Mouse (Mus musculus) lung, adult 2 months (tissue): Measurements from ENCODE around the gene Kctd20. TPM values are rescaled to one million over a fixed set of nuclear protein-coding genes. Genes with fewer than 3 reads are reported as not detected.

Experiments
- DNase-seq: peaks from one replicate; pipeline ENCODE4 v3.0.0; 2022
- H3K4me1 ChIP-seq: fragments of 200-500 bp; 2 replicates; pipeline ENCODE4 v1.6.1; 2011; ENCODE audit warnings: low read length; ENCODE audit not compliant: control insufficient read depth, insufficient read depth
- H3K4me3 ChIP-seq: fragments of 200-500 bp; replicated peaks from 2 replicates; pipeline ENCODE3; 2011; ENCODE audit warnings: low read depth, mild to moderate bottlenecking, control low read depth, low read length; ENCODE audit errors: extremely low read depth
- CTCF ChIP-seq: fragments of 200-500 bp; IDR thresholded peaks from 2 replicates; pipeline ENCODE4 v1.5.1; 2011; ENCODE audit warnings: mild to moderate bottlenecking, low read length, control low read depth; ENCODE audit not compliant: insufficient read depth
- POLR2A ChIP-seq: fragments of 200-500 bp; IDR thresholded peaks from 2 replicates; pipeline ENCODE4 v1.6.1; 2011; ENCODE audit warnings: low read depth, mild to moderate bottlenecking, control low read depth, low read length, borderline replicate concordance; ENCODE audit errors: extremely low read depth
- WGBS: fragments of 180-500 bp; shearing (Covaris S2); methylation state at CpG from one replicate; pipeline ENCODE4 v1.1.7; 2018; 5-methylcytosine and 5-hydroxymethylcytosine counted together
- polyA plus RNA-seq: library from polyadenylated mRNA; depleted of rRNA; stranded (reverse); fragments of >200 nt; gene quantifications from 2 replicates; pipeline ENCODE4 v1.2.3, GENCODE M21; 2012

Kctd20 gene
- polyA plus RNA-seq, 1 experiment, result 37.5 TPM

DNA sequence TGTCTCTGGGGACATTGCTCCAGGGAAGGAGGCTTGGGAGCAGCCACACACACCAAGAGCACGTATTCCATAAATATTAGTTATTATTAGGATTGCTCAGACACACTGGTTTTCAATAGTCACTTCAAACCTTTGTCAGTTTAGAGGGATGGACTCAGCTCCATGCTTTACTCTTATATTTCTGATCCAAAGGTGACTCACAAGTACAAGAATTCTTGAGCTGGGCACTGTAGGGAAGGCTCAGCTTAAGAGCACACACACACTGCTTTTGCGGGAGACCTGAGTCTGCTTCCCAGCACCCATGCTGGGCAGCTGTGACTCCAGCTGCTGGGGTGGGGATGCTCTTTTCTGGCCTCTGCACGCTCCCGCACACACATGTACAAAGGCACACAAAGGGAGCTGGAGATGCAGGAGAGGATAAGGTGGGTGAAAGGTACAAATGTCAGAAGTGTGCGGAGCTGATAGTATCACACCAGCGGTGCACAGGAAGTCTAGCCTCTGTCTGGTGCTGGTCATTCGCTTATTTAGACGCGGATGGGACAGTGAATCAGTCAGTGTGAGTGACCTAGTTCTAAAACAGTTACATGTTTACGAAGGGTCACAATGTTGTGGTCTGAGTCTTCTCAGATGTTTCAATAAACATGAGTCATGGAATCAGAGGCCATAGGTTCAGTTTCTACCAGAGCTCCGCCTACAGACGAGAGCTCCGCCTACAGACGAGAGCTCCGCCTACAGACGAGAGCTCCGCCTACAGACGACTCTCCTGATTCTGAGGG is 20.1 kb upstream of the Kctd20 start:
- no peak for DNase-seq
- TF ChIP-seq POLR2A, result no peak
- TF ChIP-seq CTCF, result no peak
- peaks cover 3% of the 10 kb centered on the region for H3K4me1 ChIP-seq
- WGBS, result 78% methylated on average over 18 of the region's 18 CpGs
- no peak overlapping the region for H3K4me3 ChIP-seq

DNA sequence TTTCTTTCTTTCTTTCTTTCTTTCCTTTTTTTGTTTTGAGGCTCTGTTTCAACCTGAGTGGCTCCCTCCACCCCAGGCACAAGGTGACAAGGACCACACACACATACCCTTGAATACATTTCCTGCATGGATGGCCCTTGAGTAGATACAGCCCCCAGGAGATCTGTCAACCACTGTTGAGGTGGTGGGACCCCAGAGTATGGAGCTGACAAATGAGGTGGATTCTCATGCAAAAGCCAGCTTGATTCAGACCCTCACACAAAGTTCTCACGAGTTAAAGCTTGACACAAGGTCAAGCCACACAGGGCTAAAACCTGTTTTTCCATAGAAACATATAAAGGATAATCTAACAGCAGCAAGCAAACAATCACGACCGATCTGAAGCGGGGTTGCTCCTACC is 19.5 kb upstream of the Kctd20 start:
- TF ChIP-seq POLR2A (no peak), CTCF (no peak)
- DNase-seq, result no peak
- H3K4me3 ChIP-seq, result no peak overlapping the region
- 82% methylated on average over 4 of the region's 4 CpGs for WGBS
- H3K4me1 ChIP-seq, result peaks cover 3% of the 10 kb centered on the region

DNA sequence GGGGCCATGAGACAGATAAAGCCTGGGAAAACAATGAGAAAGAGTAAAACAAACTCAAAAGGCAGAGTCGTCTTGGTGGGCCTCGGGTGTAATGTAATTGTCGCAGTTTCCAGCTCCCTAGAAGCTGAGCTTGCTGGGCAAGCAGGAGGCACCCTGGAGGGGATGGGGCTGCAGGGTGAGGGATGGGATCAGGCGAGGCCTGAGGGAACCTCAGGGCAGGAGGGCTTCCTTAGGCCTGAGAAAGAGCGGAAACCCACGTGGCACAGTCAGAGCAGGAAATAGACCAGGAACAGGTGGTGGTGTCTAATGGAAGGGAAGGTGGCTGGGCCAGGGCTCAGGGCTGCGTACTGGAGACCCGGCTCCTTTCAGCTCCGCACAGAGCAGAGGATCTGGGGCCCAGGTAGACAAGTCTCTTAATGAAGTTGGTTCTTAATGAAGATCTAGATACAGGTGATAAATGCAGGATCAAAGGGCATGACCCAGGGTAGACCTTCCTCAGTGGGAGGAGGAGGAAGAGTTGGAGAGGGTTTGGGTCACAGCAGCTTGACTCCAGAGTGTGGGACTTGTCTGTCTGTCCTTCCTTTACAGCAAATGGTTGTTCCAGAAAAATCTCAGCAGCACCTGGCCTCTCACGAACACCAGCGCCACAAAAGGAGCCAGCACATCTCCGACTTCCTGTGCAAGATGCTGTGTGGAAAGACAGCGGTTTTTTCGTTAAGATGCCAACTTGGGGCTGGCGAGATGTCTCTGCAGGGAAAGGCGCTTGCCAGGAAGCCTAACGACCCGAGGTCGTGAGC is 17.4 kb upstream of the Kctd20 start:
- WGBS, result 72% methylated on average over 19 of the region's 19 CpGs
- peaks cover 3% of the 10 kb centered on the region for H3K4me1 ChIP-seq
- DNase-seq, result no peak
- no peak overlapping the region for H3K4me3 ChIP-seq
- TF ChIP-seq POLR2A (no peak), CTCF (no peak)

DNA sequence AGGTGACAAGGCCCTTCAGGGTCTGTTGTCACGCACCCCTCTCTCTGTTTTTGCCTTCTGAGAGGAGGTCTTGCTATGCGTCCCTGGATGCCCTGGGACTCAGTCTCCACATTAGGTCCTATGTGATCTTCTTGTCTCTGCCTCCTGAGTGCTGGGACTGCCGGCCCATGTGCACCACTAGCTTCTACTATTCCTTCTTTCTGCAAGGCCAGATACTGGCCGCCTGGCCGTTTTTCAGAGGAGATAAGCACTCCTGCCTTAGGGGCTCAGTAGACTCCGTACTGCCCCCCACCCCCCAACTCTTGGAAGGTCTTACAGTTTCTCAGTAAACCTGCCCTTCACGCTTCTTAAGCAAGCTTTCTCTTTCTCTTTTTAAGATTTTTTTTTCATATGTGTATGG is 15.6 kb upstream of the Kctd20 start:
- TF ChIP-seq POLR2A (no peak), CTCF (no peak)
- H3K4me1 ChIP-seq, result no peaks in the 10 kb centered on the region
- no peak for DNase-seq
- WGBS, result 87% methylated on average over 7 of the region's 7 CpGs
- no peak overlapping the region for H3K4me3 ChIP-seq

DNA sequence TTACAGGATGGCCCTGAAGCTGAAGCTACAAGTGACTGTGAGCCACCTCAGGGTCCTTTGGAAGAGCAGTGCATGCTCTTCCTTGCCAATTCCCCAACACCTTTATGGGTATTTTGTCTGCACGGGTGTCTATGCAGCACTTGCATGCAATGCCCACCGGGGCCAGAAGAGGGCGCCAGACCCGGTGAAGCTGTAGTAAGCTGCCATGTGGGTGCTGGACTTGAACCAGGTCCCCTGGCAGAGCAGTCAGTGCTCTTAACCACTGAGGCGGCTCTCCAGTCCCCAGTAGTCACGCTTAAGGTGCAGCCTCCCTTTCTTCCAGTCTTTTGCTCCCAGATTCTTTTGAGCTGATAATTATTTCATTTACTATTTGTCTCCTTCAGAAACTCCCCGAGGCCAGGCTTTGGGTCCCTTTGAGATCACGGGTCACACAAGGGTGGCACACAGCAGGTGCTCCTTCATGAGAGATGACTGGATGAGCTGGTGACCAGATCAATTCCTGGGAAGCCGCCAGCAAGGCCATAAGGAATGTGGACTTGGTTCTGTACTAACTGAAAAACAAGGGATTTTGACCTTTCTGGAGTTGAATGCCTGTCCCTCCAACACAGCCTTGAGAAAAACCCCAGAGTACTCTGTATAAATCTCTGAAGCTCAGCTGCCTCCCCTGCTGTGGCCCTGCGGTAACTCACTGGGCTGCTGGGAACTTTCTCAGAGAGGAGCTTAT is 15.0 kb upstream of the Kctd20 start:
- WGBS, result 78% methylated on average over 10 of the region's 10 CpGs
- no peaks in the 10 kb centered on the region for H3K4me1 ChIP-seq
- no peak for DNase-seq
- no peak overlapping the region for H3K4me3 ChIP-seq
- TF ChIP-seq POLR2A (no peak), CTCF (peak; percentile 38)

DNA sequence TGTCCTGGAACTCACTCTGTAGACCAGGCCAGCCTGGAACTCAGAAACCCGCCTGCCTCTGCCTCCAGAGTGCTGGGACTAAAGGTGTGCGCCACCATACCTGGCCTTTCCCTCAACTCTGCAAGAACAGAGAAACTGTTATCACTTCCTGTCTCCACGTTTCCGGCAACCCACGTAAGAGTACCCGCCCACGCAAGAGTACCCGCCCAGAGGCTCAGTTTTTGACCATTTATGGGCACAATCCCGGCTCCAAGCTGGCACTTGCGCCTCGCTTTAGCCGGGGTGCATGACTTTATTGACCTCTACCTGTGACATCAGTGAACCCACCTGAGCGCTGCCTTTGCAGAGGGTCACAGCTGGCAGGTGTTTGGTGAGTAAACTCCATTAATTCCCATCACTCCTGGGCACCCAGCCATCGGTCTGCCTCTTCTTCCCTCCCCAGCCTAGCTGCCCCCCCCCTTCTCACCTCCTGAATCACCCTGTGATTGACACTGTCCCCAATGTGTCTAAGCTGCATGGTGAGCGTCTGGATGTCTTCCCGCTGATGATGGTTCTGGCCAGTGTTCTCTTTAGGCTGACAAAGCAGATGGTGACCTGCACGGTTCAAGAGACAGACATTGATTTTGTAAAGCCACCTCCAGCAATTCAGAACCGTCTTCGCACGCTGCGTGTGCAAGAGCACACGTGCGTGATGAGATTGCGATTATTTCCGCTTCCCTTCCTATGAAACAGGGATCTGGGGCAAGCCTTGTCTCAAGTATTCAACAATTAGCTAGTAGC is 10.8 kb upstream of the Kctd20 start:
- no peak for DNase-seq
- 88% methylated on average over 25 of the region's 25 CpGs for WGBS
- TF ChIP-seq CTCF (no peak), POLR2A (no peak)
- H3K4me3 ChIP-seq, result no peak overlapping the region
- no peaks in the 10 kb centered on the region for H3K4me1 ChIP-seq

DNA sequence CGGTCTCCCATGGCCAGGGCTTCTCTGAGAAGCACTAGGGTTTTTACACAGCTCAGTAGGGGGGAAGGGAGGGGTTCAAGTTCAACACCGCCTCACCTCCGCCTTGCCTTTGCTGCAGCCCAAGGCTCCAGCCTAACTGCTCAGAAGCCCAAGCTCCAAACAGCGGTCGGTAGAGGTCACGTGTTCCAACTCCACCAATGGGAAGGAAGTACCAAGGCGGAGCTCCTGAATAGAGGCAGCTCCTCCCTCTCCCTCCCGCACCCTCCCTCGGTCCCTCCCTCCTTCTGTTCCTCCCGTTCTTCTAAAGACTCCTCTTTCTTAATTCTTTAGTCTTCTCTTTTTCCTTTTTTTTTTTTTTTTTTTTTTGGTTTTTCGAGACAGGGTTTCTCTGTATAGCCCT is 9.6 kb upstream of the Kctd20 start:
- Histone ChIP-seq H3K4me3 (no peak overlapping the region), H3K4me1 (no peaks in the 10 kb centered on the region)
- no peak for DNase-seq
- 80% methylated on average over 10 of the region's 11 CpGs for WGBS
- TF ChIP-seq POLR2A (peak; percentile 20; the same call in 1 of the 2 replicates), CTCF (no peak)

DNA sequence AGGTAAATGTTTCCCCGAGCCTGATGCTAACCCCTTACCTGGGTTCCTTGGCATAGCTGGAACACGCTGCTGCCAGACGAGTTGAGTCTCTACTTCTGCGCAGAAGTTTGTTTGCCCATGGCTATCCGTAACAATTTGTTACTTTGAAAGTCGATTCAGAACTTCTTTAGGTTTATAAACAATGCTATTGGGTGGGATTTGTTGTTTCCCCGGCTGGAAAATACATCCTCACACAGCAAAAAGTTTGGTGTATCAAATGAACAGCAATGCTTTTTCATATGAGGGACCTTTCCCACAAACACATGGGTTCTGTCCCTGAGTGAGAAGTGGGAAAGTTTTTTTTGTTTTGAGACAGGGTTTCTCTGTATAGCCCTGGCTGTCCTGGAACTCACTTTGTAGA is 8.0 kb upstream of the Kctd20 start, which contains the start of gene Pxt1:
TSS of gene Pxt1 (minus strand) at position 101 of the 400 bp plus-strand sequence.
- H3K4me3 ChIP-seq, result no peak within 1 kb of the TSS
- 81% methylated on average over 7 of the region's 7 CpGs for WGBS
- TF ChIP-seq POLR2A (no peak), CTCF (no peak)
- DNase-seq, result no peak
- no peaks in the 10 kb centered on the region for H3K4me1 ChIP-seq

DNA sequence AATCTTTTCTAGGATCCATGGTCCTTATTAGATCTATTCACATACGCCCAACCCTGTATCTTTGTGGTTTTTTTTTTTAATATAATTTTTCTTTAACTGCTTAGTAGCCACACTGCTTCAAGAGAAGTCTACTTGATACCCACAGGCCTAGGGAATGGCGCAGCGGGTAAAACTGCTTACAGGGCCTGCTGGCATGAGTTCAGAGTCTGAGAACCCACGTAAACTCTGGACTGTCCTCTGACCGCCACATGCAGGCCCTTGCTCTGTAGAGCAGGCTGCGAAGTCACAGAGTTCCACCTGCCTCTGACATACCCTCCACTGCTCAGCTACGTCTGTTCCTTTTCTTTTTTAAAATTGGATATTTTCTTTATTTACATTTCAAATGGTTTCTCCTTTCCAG is 7.3 kb upstream of the Kctd20 start:
- H3K4me1 ChIP-seq, result no peaks in the 10 kb centered on the region
- 89% methylated on average over 7 of the region's 7 CpGs for WGBS
- no peak overlapping the region for H3K4me3 ChIP-seq
- DNase-seq, result no peak
- TF ChIP-seq CTCF (no peak), POLR2A (no peak)
